Mouse (Mus musculus) forebrain, embryonic 14.5 days (tissue): ENCODE results near the gene Thsd4. TPM values are rescaled to one million over a fixed set of nuclear protein-coding genes. Genes with fewer than 3 reads are reported as not detected.
A peak's percentile ranks its signal among the peaks of the same experiment; 100 is the strongest.

Experiments used
- ATAC-seq: fragments of 200-750 bp; cut with Nextera tagmentation; 2 replicates; pipeline ENCODE4 v1.8.0; 2017; ENCODE audit warnings: mild to moderate bottlenecking, moderate library complexity
- DNase-seq: peaks from one replicate; pipeline ENCODE4 v3.0.0-alpha.2; 2015; ENCODE audit warnings: low spot score
- H3K27ac ChIP-seq: fragments of 300-500 bp; sonication (generic); 2 replicates; pipeline ENCODE4 v1.5.1; 2014; ENCODE audit warnings: low read depth, mild to moderate bottlenecking, control low read depth, low read length, moderate library complexity
- H3K27me3 ChIP-seq: fragments of 300-500 bp; sonication (generic); replicated peaks from 2 replicates; pipeline ENCODE4 v1.6.1; 2014; ENCODE audit warnings: low read length, control low read depth, mixed read lengths; ENCODE audit not compliant: control insufficient read depth, insufficient read depth
- H3K36me3 ChIP-seq: fragments of 300-500 bp; sonication (generic); 2 replicates; pipeline ENCODE4 v1.6.1; 2014; ENCODE audit warnings: low read length, control low read depth; ENCODE audit not compliant: control insufficient read depth, insufficient read depth
- H3K4me1 ChIP-seq: fragments of 300-500 bp; sonication (generic); 2 replicates; pipeline ENCODE4 v1.6.1; 2014; ENCODE audit warnings: antibody characterized with exemption, low read length, control low read depth; ENCODE audit not compliant: control insufficient read depth, insufficient read depth
- H3K4me2 ChIP-seq: fragments of 300-500 bp; sonication (generic); 2 replicates; pipeline ENCODE4 v1.6.1; 2014; ENCODE audit warnings: mild to moderate bottlenecking, control low read depth, low read length
- H3K4me3 ChIP-seq: fragments of 300-500 bp; sonication (generic); 2 replicates; pipeline ENCODE4 v1.5.1; 2014; ENCODE audit warnings: low read depth, low read length, control low read depth
- H3K9ac ChIP-seq: fragments of 300-500 bp; sonication (generic); 2 replicates; pipeline ENCODE4 v1.6.1; 2014; ENCODE audit warnings: mild to moderate bottlenecking, low read length, control low read depth, moderate library complexity
- H3K9me3 ChIP-seq: fragments of 300-500 bp; sonication (generic); replicated peaks from 2 replicates; pipeline ENCODE4 v1.6.1; 2016; ENCODE audit warnings: low read length, control low read depth, mixed read lengths; ENCODE audit not compliant: control insufficient read depth
- WGBS: fragments of 180-500 bp; shearing (Covaris S2); extraction: QIAGEN DNeasy Blood & Tissue Kit; methylation state at CpG from one replicate; pipeline ENCODE4 v1.1.7; 2014; 5-methylcytosine and 5-hydroxymethylcytosine counted together
- polyA plus RNA-seq: library from polyadenylated mRNA; unstranded; fragments of >200 nt; fragmentation: Nextera tagmentation; extraction: Ambion mirVana; gene quantifications from 2 replicates; pipeline ENCODE4 v1.2.1, GENCODE M21; 2014

Thsd4 gene
- polyA plus RNA-seq, 1 experiment from 2014 or later, result 3.4 TPM

DNA sequence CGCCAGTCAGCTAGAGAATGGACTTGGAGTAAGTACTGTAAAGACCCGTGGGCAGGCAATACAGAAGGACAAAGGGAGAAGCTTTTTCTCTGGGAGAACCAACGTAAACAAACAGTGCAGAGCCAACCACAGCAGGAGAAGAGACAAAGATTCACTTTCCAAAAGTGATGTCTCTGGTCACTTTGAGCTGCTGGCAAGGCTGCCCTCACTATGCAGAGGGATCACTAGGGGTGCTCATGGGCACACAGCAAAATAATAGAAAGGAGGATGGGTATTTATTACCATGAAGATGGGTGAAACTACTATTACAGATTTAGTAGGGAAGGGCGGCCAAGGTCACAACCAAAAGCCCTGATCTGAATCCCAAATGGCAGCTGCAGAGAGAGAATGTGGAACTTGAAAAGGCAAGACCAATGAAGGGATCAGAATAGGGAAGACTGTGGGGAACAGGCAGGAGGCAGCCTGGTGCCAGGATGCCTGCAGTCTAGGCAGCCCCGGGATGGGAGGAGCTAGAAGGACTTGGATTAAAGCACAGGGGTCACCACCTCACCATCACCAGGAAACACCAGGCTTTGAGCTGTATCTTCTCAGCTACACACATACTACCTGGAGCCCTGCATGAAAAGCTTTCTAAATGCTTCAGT lies 450.1 kb downstream of the Thsd4 start:
- Histone ChIP-seq H3K4me3 (no peak overlapping the region), H3K27me3 (no peaks in the 10 kb centered on the region), H3K36me3 (no peaks in the 10 kb centered on the region), H3K27ac (no peak overlapping the region), H3K4me1 (peaks cover 5% of the 10 kb centered on the region; the same call in 1 of the 2 replicates), H3K9me3 (no peaks in the 10 kb centered on the region), H3K9ac (no peak overlapping the region), H3K4me2 (no peak overlapping the region)
- ATAC-seq (no peak), DNase-seq (no peak)
- 43% methylated on average over 5 of the region's 5 CpGs for WGBS

DNA sequence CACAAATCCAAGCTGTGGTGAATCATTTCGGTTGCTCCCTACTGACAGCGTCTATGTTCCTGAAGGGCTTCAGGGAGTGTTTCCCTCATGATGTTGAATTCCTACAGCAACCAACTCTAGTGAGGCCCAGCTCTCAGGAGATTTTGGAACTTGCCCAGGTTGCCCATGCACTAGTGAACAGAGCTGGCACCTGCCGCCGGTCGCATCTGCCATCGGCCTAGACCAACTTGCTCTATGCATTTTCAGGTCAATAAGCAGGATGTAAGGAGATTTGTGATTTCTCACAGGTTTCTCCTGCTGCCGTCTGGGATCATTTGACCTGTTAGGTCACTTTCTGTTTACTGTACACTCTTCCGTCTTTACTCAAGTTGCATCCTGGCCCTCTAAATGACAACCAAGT lies 454.6 kb downstream of the Thsd4 start:
- Histone ChIP-seq H3K4me3 (no peak overlapping the region), H3K27me3 (no peaks in the 10 kb centered on the region), H3K9me3 (no peaks in the 10 kb centered on the region), H3K4me2 (no peak overlapping the region), H3K36me3 (no peaks in the 10 kb centered on the region), H3K4me1 (no peaks in the 10 kb centered on the region), H3K27ac (no peak overlapping the region), H3K9ac (no peak overlapping the region)
- ATAC-seq (no peak), DNase-seq (no peak)
- 93% methylated on average over 8 of the region's 8 CpGs for WGBS

DNA sequence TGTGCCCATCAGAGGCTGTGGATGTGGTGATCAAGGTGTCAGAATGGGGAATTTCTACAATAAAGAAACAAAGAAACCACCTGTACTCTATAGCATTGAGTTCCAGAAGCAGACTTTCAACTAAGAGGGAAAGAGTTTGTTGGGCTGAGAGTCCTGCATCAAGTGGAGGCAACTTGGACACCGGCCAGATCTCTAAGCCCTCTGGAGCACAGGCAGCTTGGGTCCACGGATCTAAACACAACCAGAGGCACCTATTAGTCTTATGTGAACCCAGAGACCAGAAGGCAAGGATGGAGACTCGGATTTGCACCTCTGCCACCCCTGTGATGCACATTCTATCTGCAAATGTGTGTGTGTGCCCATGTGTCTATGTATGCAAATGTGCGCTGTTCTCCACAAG lies 456.7 kb downstream of the Thsd4 start:
- Histone ChIP-seq H3K36me3 (no peaks in the 10 kb centered on the region), H3K27me3 (no peaks in the 10 kb centered on the region), H3K4me3 (no peak overlapping the region), H3K9ac (no peak overlapping the region), H3K4me1 (no peaks in the 10 kb centered on the region), H3K4me2 (no peak overlapping the region), H3K27ac (no peak overlapping the region), H3K9me3 (no peaks in the 10 kb centered on the region)
- DNase-seq (no peak), ATAC-seq (no peak)
- 77% methylated on average over 4 of the region's 4 CpGs for WGBS

DNA sequence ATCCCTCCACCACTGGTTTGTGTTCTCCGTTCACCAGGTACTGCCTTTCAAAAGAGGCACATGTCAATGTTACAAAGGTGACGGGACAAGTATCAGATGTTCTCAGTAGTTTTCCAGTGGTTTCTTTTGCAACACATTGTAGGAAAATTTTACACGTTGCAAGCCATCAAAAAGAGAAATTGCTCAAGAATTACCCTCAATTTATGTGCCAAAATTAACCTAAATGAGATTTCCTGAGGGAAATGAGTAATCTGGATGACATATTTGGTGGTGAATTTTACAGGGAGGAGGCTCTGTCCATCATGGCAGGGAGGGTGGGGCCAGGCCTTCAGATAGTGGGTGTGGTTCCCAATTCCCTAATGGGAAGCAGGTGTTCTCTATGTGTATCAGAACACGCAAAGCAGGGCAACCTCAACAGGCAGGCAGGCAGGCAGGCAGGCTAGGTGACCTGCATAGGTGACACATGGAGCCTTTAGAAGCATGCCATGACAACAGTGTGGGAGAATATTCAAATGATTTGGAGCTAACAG lies 458.6 kb downstream of the Thsd4 start:
- ATAC-seq, result no peak
- H3K36me3 ChIP-seq, result no peaks in the 10 kb centered on the region
- H3K4me3 ChIP-seq, result no peak overlapping the region
- no peak overlapping the region for H3K9ac ChIP-seq
- H3K27me3 ChIP-seq, result no peaks in the 10 kb centered on the region
- H3K4me2 ChIP-seq, result no peak overlapping the region
- H3K27ac ChIP-seq, result no peak overlapping the region
- H3K9me3 ChIP-seq, result no peaks in the 10 kb centered on the region
- H3K4me1 ChIP-seq, result no peaks in the 10 kb centered on the region
- WGBS, result 88% methylated on average over 4 of the region's 4 CpGs
- DNase-seq, result no peak

DNA sequence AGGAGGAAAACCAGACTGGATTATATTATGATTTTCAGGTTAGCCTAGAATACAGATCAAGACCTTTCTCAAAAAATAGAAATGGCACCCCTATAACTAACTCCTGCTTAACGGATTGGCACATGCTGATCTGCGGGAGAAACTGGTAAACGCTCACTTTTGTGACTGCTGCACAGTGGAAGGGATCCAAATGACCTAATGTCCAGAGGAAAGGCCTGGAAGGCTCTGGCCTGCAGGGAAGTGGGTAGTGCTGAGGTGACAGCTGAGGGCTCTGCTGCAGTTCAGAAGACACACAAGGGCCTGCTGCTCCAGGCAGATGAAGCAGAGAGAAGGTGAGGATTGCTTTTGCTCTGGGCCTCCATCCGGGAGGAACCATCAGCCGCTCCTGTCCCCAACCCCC lies 465.7 kb downstream of the Thsd4 start:
- no peaks in the 10 kb centered on the region for H3K36me3 ChIP-seq
- WGBS, result 87% methylated on average over 5 of the region's 5 CpGs
- ATAC-seq (no peak), DNase-seq (no peak)
- no peak overlapping the region for H3K4me2 ChIP-seq
- H3K4me3 ChIP-seq, result no peak overlapping the region
- H3K27ac ChIP-seq, result no peak overlapping the region
- H3K27me3 ChIP-seq, result no peaks in the 10 kb centered on the region
- 0 out of 2 replicates have a peak, but pooled peaks cover 3% of the 10 kb centered on the region for H3K9me3 ChIP-seq
- no peak overlapping the region for H3K9ac ChIP-seq
- no peaks in the 10 kb centered on the region for H3K4me1 ChIP-seq

DNA sequence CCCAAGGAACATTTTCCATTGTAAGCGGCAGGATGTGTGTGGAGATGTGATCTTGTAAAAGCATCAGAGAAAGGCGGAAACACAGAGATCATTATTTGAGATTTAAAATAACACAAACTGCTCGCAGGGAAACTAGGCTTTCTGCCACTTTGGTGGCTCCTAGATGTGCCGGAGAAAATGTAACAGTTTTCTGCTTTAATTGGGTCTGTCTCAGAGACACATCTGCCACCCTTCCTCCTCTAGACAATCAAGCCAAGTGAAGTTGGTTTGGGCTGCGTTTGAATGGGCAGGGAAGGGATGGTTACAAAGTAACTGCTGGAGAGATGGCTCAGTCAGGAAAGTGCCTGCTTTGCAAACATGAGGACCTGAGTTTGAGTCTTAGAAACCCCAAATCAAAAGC lies 466.9 kb downstream of the Thsd4 start:
- 0 out of 2 replicates have a peak, but pooled peaks cover 3% of the 10 kb centered on the region for H3K9me3 ChIP-seq
- H3K4me3 ChIP-seq, result no peak overlapping the region
- H3K4me2 ChIP-seq, result no peak overlapping the region
- DNase-seq (peak; percentile 62), ATAC-seq (no peak)
- H3K27ac ChIP-seq, result no peak overlapping the region
- WGBS, result 53% methylated on average over 5 of the region's 5 CpGs
- no peaks in the 10 kb centered on the region for H3K27me3 ChIP-seq
- H3K36me3 ChIP-seq, result no peaks in the 10 kb centered on the region
- no peak overlapping the region for H3K9ac ChIP-seq
- H3K4me1 ChIP-seq, result no peaks in the 10 kb centered on the region

DNA sequence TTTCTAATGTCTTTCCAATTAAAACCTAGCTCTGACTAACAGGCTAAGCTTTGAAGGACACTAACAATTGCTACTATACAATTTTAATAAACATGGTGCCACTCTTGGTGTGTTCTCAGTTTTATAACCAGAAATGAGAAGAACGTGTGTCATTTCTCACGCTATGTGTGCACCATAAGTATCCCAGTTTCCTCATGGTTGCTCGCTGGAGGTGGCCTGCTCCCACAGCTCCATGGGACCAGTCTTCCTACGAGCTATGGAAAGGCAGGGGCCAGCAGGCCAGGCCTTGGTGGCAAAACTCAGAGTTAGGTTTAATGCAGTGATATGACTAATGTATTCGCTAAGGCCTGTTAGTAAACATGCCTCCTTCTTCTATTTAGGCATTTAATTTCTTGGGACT lies 468.7 kb downstream of the Thsd4 start:
- no peak overlapping the region for H3K27ac ChIP-seq
- H3K9me3 ChIP-seq, result 0 out of 2 replicates have a peak, but pooled peaks cover 3% of the 10 kb centered on the region
- no peak for ATAC-seq
- no peaks in the 10 kb centered on the region for H3K36me3 ChIP-seq
- no peak overlapping the region for H3K4me3 ChIP-seq
- H3K9ac ChIP-seq, result no peak overlapping the region
- 92% methylated on average over 5 of the region's 5 CpGs for WGBS
- no peaks in the 10 kb centered on the region for H3K4me1 ChIP-seq
- no peak for DNase-seq
- no peaks in the 10 kb centered on the region for H3K27me3 ChIP-seq
- H3K4me2 ChIP-seq, result no peak overlapping the region

DNA sequence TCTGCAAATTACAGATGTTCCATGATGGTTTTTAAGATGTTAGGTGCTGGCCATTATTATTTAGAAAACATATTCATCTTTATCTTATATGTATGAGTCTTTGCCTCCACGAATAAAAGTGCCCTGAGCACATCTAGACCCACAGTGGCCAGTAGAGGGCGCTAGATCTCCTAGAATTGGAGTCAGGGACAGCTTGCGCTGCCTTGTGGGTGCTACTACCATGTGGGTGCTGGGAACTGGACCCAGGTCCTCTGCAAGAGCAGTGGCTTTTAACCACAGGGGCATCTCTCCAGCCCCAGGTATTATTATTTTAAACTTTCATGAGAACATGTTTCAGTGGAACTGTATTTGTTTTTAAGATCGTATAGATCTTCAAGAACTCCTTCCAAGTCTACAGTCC lies 469.4 kb downstream of the Thsd4 start:
- ATAC-seq (no peak), DNase-seq (no peak)
- 74% methylated on average over 4 of the region's 4 CpGs for WGBS
- no peak overlapping the region for H3K4me3 ChIP-seq
- H3K9ac ChIP-seq, result no peak overlapping the region
- 0 out of 2 replicates have a peak, but pooled peaks cover 3% of the 10 kb centered on the region for H3K9me3 ChIP-seq
- no peaks in the 10 kb centered on the region for H3K4me1 ChIP-seq
- H3K27me3 ChIP-seq, result no peaks in the 10 kb centered on the region
- H3K36me3 ChIP-seq, result no peaks in the 10 kb centered on the region
- H3K27ac ChIP-seq, result no peak overlapping the region
- H3K4me2 ChIP-seq, result no peak overlapping the region

DNA sequence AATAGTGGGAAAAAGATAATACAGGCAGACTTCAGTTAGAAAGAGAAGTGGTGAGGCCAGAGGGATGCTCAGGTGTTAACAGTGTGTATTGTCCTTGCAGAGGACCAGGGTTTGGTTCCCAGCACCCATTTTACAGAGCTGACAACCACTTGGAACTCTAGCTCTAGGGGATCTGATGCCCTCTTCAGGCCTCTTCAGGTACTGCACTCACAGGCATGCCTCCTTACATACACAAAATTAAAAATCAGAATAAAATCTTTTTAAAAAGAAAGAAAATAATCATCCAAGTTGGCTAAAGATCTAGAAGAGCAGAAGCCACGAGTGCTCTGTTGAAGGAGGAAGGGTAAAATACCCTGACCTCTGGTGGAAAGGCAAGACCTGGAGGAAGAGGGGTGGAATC lies 478.7 kb downstream of the Thsd4 start:
- H3K27me3 ChIP-seq, result no peaks in the 10 kb centered on the region
- no peaks in the 10 kb centered on the region for H3K9me3 ChIP-seq
- no peak overlapping the region for H3K4me2 ChIP-seq
- H3K4me1 ChIP-seq, result peaks cover 3% of the 10 kb centered on the region; the same call in 1 of the 2 replicates
- WGBS, result 90% methylated on average over 1 of the region's 1 CpGs
- H3K9ac ChIP-seq, result no peak overlapping the region
- no peak for DNase-seq
- H3K27ac ChIP-seq, result no peak overlapping the region
- H3K36me3 ChIP-seq, result no peaks in the 10 kb centered on the region
- ATAC-seq, result no peak
- no peak overlapping the region for H3K4me3 ChIP-seq
